Mouse (Mus musculus) lung, postnatal 25 days (tissue): ENCODE measurements at regions not wholly inside any gene's neighbourhood (a gene's known extent, or its start where the extent isn't known, plus 50 kb on each side); places are given as distances from the start of the nearest gene placed in this dataset.

Source experiments
- DNase-seq: peaks from one replicate; pipeline ENCODE4 v3.0.0; 2022; ENCODE audit warnings: low spot score

DNA sequence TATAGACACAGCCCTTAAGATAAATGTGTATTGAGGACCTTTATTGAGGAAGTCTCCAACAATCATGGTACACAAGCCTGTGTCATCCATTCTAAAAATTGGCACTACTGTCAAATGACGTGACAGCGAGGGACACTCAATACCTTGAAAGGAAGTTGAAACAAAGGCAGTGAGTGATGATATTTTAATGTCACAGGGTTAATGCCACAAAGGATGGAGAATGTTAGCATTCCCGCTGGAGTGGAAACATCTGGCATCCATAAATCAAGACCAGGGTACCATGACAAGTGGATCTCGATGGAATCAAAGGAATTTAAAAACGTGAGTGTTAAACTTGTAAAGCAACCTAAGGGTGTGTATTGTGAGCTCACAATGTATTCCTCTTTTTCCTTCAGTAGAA lies 441.5 kb downstream of the Basp1 start:
- no peak for DNase-seq

DNA sequence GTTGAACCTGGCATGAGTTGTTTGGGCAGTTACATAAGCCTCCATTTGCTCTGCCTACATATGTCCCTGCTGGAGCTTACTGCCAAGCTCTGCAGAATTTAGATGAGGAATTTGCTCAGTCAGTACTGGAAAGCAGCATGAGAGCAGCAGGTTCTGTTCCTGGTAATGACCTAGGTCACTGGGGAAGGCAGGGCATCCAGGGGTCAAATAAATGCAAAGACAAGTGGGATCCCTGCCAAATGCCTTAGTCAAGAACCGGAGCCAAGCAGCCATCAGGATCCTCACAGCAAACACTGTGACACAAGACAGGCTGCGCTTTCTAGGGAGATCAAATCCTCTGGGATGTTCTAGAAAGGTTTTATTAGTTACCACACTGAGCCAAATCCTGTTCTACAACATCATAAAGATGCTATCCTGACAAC lies 444.2 kb downstream of the Basp1 start:
- DNase-seq, result no peak

DNA sequence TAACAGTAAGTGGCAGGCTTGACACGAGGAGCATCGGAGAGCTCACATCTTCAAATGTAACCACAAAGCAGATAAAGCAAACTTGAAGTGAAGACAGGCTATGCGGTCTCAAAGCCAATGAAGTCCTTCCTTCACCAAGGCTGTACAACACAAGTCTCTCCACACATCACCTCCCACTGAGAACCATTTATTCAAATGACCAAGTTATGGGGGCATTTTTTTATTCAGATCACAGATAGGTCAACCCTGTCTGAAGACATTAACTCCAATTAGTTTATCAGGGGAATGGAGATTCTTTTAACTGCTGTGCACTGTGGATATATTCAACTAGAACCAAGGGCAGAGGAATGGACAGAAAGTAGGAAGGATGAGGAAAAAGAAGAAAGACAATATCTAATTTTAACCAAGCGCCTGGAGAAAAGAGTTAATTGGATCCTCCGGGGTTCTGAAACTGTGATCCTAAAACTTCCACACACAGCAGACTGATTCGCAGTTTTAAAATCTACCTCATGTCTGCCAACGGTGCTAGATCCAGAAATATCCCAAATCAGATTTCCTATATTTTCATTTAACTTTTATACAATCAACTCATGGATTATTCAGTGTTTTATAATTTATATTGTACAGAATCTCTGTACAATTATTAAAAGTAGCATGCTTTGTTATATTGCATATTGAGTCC lies 444.8 kb downstream of the Basp1 start:
- no peak for DNase-seq

DNA sequence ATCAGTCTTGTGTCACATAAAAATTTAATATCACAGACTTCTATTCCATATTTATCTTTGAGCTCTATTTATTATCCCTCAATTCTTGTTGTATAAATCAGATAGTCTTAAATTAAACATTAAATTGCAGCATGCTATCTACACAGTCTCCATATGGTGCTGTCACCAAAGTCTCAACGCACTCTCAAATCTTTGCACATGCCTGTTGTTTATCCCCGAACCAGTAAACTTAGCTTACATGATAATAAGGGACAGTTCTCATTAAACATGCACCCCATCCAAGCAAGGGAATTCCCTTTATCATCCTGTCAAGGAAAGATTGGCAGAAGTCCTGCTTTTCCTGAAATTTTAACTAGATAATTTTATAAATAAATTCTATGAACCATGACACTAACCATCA lies 483.8 kb downstream of the Basp1 start:
- no peak for DNase-seq

DNA sequence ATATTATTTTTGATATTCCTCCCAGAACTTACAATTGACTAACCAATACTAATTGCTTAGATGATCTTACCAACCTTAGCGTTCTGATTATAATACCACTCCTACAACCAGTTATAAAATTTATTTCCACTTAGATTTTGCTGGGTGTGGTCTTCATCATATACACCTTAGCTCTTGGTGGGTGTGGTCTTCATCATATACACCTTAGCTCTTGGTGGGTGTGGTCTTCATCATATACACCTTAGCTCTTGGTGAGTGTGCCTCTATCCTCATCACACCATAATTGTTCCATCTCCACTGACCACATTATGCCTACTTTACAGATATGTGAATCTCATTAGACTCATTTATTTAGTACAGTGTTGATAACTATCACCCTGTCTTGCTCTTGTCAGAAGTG lies 501.7 kb downstream of the Basp1 start:
- DNase-seq, result no peak

DNA sequence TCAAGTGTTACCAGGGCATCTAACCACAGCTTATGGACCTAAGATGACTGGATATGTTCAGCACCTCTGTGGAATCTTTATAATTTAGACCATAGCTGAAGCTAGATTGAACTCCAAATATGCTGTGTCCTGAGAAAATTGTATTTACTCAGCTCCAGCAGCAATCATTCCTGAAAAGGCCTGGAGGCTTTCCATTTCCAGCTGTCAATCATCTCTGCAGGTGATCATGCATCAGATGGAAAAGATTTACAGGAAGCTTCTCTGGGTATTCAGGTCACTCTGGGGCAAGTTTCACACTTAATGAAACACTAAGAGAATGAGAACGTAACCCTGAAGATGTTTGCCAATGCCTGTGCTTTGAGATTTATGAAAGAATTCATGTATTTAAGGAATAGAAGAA lies 502.1 kb downstream of the Basp1 start:
- no peak for DNase-seq

DNA sequence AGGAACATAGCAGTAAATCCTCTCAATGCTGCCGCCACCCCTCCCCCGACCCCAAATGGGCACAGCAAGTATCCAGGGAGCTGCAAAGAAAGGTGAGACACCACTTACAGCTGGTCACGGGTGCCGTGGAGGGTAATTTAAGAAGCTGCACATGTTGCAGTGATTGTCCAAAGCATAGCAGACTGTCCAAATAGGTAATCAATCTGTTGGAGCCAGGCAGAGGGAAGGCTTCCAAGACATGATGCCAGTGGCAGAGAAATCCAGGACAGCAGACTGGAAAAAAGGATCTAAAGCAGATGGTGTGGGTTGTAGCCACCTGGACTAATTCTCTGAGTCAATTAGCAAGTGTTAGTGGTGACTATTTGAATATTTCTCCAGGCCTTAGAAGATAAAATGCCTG lies 506.6 kb downstream of the Basp1 start:
- no peak for DNase-seq

DNA sequence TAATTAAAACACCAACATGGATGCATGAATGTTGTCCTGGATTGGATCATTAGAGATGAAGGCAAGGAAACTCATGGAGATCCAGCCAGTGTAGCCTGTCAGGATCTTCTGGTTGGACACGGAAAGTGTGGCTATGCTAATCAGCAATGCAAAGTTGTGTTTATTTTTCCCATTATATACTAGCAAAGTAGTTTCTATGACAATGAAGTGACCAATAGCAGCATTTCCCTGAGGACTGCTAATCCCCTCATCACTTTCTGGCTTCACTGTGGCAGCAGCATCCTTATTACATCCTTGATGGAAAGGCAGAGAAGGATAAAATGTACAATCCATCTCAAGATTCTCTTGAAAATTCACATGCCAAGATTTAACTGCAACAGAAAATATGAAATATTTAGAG lies 534.7 kb downstream of the Basp1 start:
- DNase-seq, result no peak

DNA sequence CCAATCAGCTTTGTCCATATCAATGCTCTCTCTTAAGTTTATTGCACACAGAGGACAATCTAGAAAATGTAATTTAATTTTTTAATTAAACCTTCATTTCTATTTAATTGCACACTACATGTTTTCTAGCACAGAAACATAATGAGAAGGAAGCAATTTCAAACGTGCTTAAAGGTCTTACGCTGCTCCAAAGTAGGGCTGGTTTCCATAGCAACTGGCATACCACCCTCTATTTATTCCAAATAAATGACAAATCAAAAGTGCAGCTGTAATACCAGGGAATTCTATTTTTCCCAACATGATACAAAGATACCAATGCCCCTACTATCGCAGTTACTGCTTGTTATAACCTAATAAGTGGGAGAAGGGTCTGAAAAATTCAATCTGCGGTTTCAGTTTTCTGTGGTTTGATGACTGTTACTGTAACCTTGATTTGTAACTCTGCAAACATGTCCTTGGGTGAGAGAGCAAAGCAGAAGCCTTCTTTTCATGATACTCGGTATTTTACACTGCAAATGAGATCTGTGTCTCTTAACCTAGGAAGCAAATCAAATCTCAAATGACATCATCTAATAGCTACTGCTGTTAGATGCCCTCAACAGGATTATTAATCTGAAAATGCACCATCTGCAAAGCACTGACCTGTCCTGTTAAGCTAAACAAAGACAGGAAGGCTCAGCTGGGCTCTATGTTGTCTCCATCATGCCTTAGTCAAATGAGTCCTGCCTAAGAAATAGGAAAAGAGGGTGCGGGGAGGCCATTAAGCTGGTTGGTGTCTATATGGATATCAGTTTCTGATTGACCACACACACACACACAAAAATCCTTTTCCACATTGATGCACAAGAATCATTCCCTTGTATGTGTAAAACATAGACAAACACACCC lies 535.6 kb downstream of the Basp1 start:
- no peak for DNase-seq

DNA sequence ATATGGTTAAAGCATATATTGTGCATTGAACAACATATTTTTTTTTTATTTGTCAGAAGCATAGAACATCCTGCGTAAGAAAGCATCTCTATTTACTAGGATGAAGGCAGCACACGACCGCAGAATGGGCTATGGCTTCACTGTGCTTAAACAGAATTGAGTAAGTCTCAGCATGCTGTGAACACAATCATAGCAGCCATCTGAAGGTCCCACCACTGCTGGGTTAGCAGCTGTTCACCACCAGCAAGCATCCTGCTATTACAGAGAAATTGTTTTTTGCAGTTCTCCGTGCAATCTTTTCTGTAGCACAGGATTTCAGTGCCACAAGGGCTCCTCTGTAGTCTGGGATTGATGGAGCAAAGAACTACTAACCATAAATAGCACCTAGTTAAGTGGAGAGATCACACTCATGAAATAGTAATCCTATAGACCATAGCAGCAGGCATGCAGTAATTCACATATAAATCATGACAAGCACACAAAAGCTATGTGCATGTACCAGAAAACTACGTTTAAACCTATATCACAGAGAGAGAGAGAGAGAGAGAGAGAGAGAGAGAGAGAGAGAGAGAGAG lies 537.3 kb downstream of the Basp1 start:
- DNase-seq, result no peak

DNA sequence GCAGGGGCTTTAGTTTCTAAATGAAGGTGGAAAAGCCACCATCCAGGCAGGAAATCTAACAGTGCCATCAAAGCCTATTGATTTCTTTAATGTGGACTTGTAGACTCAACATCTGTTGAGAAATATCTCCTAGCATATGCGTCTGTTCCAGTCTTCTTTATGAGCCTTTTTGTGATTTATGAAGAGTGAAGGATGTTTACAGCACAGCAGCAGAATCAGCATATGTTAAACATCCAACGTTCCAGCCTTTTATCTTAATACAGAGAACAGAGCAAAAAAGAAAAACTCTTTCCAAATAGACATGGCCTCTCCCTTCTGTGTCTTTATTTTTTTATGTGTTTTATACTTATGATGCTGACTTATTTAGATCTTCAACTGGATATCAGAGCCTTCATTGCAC lies 573.3 kb downstream of the Basp1 start:
- no peak for DNase-seq

DNA sequence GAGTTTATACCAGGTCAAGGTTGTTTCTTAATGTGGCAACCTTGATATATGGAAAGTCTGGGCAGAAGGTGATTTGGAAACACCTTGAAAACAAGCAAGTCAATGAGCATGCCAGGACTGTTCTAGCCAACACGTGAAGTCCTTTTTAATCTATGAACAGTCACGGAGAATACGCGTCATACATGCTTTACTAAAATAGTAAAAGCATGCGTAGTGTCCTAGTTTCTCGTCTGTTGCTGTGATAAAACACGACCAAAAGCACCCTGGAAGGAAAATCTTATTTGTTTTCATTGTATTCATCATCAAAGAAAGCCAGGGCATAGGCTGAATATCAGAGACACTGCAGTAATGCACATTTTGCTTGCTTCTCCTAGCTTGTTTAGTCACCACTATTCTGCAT lies 575.2 kb downstream of the Basp1 start:
- no peak for DNase-seq

DNA sequence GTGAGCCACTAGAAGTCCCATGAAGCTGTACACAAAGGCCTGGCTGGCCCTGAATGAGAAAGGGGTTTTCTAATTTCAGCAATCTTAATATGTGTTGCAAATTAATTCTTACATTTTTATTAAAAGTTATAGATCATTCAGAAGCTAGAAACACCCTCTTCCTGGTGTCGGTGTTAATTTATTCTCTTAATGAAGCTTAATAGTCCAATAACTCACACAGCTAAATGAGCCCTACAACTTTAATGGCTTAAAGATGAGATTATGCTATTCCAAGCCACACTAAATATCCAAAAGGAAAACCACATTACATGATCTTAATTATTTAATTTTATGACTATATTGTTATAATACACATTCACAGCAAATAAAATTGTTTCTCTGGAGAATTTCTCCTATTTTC lies 585.7 kb downstream of the Basp1 start:
- no peak for DNase-seq

DNA sequence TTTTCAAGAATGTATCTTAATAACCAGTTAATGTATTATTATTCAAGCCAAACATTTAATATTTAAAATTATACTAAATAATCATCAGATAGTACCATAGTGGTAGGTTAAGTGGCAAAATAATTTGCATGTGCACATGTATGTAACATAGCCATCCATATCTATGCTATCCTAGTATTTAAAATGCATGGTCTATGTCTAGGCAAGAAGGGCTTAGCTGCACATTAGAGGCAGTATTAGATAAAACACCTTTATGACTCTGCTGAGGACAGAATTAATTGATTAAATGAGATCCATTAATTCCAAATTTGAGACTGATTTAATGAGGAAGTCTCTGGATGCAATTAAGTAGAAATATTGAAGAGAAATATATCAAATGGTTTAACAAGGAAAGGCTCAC lies 586.3 kb downstream of the Basp1 start:
- DNase-seq, result no peak

DNA sequence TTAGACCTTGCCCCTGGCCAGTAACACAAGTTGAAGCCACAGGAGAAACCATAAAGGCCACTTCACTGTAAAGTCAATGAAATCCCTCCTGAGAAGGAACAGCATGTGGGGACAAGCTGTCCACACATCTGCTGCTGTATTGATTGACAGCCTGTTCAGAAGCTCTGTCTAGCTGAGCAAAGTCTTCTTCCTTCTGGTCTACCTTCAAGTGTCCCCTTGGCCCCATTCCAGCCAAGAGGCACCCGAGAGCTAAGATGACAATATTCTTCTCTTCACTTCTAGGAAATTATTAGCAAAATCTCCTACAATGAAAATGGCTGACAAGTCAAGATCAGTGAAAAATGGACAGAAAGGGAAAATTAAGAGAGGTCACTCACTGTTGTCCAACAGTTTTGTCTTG lies 616.7 kb downstream of the Basp1 start:
- no peak for DNase-seq

DNA sequence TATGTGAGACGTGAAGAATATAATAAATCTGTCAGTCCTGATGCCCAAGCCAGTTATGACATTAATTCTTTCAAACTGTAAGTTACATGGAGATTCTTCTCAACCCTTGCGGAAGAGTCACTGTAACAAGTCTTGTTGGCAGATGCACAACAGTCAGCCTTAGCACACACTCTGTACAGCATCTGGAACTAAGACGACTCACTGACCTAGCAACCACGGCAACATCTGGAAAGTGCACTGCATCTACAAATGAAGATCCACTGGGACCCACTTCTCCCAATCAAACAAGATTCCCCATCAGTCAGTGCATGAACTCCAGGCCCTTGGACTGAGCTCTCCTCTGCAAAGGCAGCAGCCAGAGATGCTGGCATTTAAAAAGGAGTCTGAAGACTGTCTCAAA lies 620.2 kb downstream of the Basp1 start:
- no peak for DNase-seq

DNA sequence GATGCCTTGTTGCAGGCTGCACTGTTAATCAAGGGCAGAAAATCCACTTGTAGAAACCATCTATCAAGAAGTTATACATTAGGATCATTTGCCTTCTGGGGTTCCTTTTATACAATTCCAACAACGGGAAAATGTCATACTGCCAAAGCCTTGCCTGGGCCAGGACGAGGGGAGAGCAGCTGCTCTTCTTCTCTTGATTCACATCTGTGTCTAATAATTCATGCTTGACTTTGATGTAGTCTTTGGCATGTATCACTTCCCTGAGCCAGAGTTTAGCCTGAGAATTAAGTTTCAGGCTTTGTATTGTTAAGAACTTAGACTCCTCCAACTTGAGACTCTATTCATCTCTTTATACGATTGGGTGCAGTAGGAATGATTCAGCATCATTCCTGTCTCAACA lies 627.2 kb downstream of the Basp1 start:
- DNase-seq, result no peak

DNA sequence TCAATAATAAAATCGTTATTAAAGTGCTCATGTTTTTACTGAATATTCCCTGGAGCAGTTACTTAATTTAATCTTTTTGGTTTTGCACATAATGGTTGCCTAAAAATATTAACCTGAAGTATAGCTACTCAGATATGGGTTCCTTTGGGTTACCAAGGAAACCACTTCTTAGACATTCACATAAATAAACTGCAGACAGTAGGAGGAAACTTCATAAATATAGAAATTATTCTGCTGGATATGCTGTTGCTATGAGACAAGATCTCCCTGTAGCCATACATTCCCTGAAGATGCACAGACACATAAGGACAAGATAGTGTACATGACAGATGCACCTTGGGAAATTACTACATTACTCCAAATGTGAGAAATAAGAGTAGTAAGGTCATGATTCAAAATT lies 635.3 kb downstream of the Basp1 start:
- no peak for DNase-seq

DNA sequence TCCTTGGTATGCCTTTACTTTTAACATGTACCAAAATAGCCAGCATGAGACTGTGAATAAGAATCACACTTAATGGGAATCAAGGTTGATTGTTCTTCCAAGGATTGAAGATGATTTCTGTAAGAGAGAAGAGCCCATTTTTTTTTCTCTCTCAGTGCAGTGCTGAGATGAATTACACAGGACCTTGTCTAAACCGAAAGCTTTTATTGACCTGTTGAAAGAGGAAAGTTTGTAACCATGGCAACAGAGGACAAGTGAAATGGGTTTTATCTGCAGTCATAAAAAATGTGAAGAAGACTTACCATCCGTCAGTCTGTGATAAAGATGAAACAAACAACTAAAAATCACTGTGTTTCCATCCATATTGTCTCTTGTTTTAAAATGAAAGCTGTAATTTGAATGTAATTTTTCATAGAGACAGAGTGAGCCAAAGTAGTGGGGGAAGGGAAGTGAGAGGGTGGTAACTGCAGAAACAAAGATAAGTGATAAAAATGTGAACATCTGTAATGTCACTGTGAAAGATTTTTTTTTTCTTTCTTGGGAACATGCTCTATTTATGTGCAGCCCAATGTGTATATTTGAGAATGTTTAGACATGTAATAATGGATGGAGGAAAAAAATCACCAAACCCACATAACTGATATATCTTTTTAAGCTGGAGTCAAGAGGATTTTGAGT lies 661.9 kb downstream of the Basp1 start:
- no peak for DNase-seq

DNA sequence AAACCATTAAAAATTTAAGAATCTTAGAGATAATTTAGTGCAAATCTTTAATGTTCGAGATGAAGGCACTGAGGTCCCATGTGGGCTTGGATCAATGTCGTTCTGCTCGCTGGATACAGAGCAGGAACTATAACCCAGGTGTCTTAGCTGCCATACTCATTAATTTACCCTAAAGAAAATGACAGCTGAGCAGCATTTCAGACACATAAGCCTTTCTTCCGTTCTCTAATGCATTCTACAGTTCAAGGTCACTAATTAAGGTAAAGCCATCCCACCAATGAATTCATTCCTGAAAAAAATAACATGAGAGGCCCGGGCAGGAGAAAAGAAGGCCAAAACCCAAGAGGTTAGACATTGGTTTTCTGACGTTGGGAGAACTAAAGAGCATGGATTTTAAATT lies 670.3 kb downstream of the Basp1 start:
- no peak for DNase-seq

DNA sequence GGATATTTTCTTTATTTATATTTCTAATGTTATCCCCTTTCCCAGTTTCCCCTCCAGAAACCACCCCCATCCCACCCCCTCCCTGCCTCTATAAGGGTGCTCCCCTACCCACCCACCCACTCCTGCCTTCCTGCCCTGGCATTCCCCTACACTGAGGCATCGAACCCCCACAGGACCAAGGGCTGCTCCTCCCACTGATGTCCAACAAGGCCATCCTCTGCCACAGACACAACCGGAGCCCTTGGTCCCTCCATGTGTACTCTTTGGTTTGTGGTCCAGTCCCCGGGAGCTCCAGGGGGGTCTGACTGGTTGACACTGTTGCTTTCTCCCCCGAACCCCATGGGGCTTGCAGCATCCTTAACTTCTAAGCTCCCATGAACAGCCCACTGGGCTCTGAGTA lies 688.4 kb downstream of the Basp1 start:
- no peak for DNase-seq

DNA sequence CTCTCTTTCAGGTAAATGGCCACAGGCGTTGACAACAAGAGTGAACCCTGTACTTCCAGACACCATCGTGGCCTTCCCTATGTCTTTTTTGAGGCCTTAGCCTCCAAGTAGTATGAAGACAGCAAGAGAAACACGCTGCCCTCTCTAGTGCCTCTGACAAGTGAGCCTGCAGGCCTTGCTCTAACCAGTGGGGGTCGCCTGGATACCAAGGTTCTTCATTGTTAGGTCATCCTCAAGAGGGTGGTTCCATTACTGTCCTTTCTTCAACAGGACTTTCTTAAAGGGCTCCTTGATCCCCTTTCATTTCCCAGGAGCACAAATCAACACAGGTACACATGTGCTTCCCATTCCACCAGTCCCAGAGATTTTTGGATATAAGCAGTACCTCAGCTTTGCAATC lies 688.9 kb downstream of the Basp1 start:
- no peak for DNase-seq

DNA sequence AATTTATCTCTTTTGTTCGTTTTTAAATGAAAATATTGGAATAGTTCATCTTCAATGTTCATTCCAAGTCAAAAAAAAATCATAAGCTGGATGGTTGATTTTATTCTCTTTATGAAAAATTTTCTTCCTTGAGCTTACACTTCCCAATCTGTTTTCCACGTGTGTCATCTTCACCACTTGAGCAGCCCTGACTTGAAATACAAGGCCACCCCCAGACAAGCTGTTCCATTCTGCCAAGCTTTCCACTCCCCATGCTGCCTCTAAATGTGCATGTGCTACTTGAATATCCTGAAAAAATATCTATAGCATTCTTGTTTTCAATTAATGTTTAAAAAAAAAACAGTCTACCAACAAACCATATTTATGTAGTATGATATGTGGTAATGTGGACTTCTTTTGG lies 693.2 kb downstream of the Basp1 start:
- DNase-seq, result no peak
